Mouse (Mus musculus): ENCODE results near the gene Madcam1. TPM values are rescaled to one million over a fixed set of nuclear protein-coding genes. Genes with fewer than 3 reads are reported as not detected.

Gene Madcam1
- polyA plus RNA-seq, 1 experiment, result not detected

GRCm38 (mm10) chr10:79716254-79716987, 52.1 kb downstream of the Madcam1 start, which contains the start of gene Hcn2:
Hcn2 (plus strand) TSS chr10:79716634.
- peak within 1 kb of the TSS; percentile 14 for H3K4me3 ChIP-seq (ENCODE audit: insufficient read depth, poor library complexity, severe bottlenecking)

GRCm38 (mm10) chr10:79716988-79717355, 52.6 kb downstream of the Madcam1 start:
- TF ChIP-seq CEBPB (IDR thresholded peaks at IDR 0.05; ENCODE audit: low read depth), result no peak
- TF ChIP-seq USF1 (IDR thresholded peaks at IDR 0.05; ENCODE audit: low read depth), result no peak
- no peak for TF ChIP-seq MYOD1 (IDR thresholded peaks at IDR 0.05; ENCODE audit: control insufficient read depth, insufficient read length, low read depth)
- TF ChIP-seq MAX (IDR thresholded peaks at IDR 0.05), result no peak
- TF ChIP-seq FOSL1 (IDR thresholded peaks at IDR 0.05; ENCODE audit: insufficient read depth, low read length, poor library complexity, severe bottlenecking), result no peak
- no peak for TF ChIP-seq CTCF (IDR thresholded peaks at IDR 0.05; ENCODE audit: control insufficient read depth, insufficient read depth, insufficient read length)
- TF ChIP-seq MYOG (IDR thresholded peaks at IDR 0.05; ENCODE audit: control insufficient read depth, extremely low read depth, insufficient read length), result no peak
- Histone ChIP-seq H3K79me2 (ENCODE audit: control insufficient read depth, insufficient read depth) (no peaks in the 10 kb centered on the region), H3K27me3 (ENCODE audit: control insufficient read depth, insufficient read depth, insufficient read length) (peaks cover 42% of the 10 kb centered on the region), H3K36me3 (ENCODE audit: control insufficient read depth, insufficient read depth) (peaks cover 3% of the 10 kb centered on the region), H3ac (ENCODE audit: control insufficient read depth, insufficient read length, low read depth) (no peak overlapping the region), H3K79me3 (ENCODE audit: low read depth) (no peaks in the 10 kb centered on the region), H3K4me3 (ENCODE audit: insufficient read depth, poor library complexity, severe bottlenecking) (peak overlapping the region; percentile 14)

More at GRCm38 (mm10) chr10:79716254-79716987, 52.1 kb downstream of the Madcam1 start, which contains the start of gene Hcn2:
- Histone ChIP-seq H3K79me3 (ENCODE audit: low read depth) (no peaks in the 10 kb centered on the region), H3K36me3 (ENCODE audit: control insufficient read depth, insufficient read depth) (peaks cover 8% of the 10 kb centered on the region), H3ac (ENCODE audit: control insufficient read depth, insufficient read length, low read depth) (peak within 1 kb of the TSS; percentile 47), H3K27me3 (ENCODE audit: control insufficient read depth, insufficient read depth, insufficient read length) (peaks cover 40% of the 10 kb centered on the region), H3K79me2 (ENCODE audit: control insufficient read depth, insufficient read depth) (no peaks in the 10 kb centered on the region)
- TF ChIP-seq FOSL1 (IDR thresholded peaks at IDR 0.05; ENCODE audit: insufficient read depth, low read length, poor library complexity, severe bottlenecking) (no peak), CEBPB (IDR thresholded peaks at IDR 0.05; ENCODE audit: low read depth) (no peak), MAX (IDR thresholded peaks at IDR 0.05) (no peak), MYOG (IDR thresholded peaks at IDR 0.05; ENCODE audit: control insufficient read depth, extremely low read depth, insufficient read length) (no peak), CTCF (IDR thresholded peaks at IDR 0.05; ENCODE audit: control insufficient read depth, insufficient read depth, insufficient read length) (no peak), MYOD1 (IDR thresholded peaks at IDR 0.05; ENCODE audit: control insufficient read depth, insufficient read length, low read depth) (no peak), USF1 (IDR thresholded peaks at IDR 0.05; ENCODE audit: low read depth) (no peak)

- TF ChIP-seq MYOG (IDR thresholded peaks at IDR 0.05; ENCODE audit: control insufficient read depth, extremely low read depth, insufficient read length) (no peak), FOSL1 (IDR thresholded peaks at IDR 0.05; ENCODE audit: insufficient read depth, low read length, poor library complexity, severe bottlenecking) (no peak), USF1 (IDR thresholded peaks at IDR 0.05; ENCODE audit: low read depth) (no peak), CTCF (IDR thresholded peaks at IDR 0.05; ENCODE audit: control insufficient read depth, insufficient read depth, insufficient read length) (no peak), MYOD1 (IDR thresholded peaks at IDR 0.05; ENCODE audit: control insufficient read depth, insufficient read length, low read depth) (no peak), CEBPB (IDR thresholded peaks at IDR 0.05; ENCODE audit: low read depth) (no peak), MAX (IDR thresholded peaks at IDR 0.05) (no peak)
- no peaks in the 10 kb centered on the region for H3K36me3 ChIP-seq (ENCODE audit: control insufficient read depth, insufficient read depth)
- H3K27me3 ChIP-seq (ENCODE audit: control insufficient read depth, insufficient read depth, insufficient read length), result peaks cover 50% of the 10 kb centered on the region
- no peak overlapping the region for H3ac ChIP-seq (ENCODE audit: control insufficient read depth, insufficient read length, low read depth)
- no peaks in the 10 kb centered on the region for H3K79me2 ChIP-seq (ENCODE audit: control insufficient read depth, insufficient read depth)
- no peak overlapping the region for H3K4me3 ChIP-seq (ENCODE audit: insufficient read depth, poor library complexity, severe bottlenecking)
- H3K79me3 ChIP-seq (ENCODE audit: low read depth), result no peaks in the 10 kb centered on the region
Measured at GRCm38 (mm10) chr10:79717640-79718357, 53.4 kb downstream of the Madcam1 start.

Other genes with a start within 250 kb of the Madcam1 start
- gene Vmn2r83, start 195.8 kb upstream of the Madcam1 start, polyA plus RNA-seq (2012; fragmentation: generic; extraction: Trizol), result not detected
- gene Plpp2, start 130.8 kb upstream of the Madcam1 start, polyA plus RNA-seq (2012; fragmentation: generic; extraction: Trizol), result 166 TPM
- gene Mier2, start 109.4 kb upstream of the Madcam1 start, polyA plus RNA-seq (2012; fragmentation: generic; extraction: Trizol), result 26.9 TPM
- gene Theg, start 77.2 kb upstream of the Madcam1 start, polyA plus RNA-seq (2012; fragmentation: generic; extraction: Trizol), result not detected
- gene C2cd4c, start 50.5 kb upstream of the Madcam1 start, polyA plus RNA-seq (2012; fragmentation: generic; extraction: Trizol), result 0.07 TPM
- 3.5 TPM for gene Shc2, start 26.6 kb upstream of the Madcam1 start, polyA plus RNA-seq (2012; fragmentation: generic; extraction: Trizol)
- not detected for gene Odf3l2, start 18.8 kb upstream of the Madcam1 start, polyA plus RNA-seq (2012; fragmentation: generic; extraction: Trizol)
- gene Tpgs1, start 4.8 kb downstream of the Madcam1 start, polyA plus RNA-seq (2012; fragmentation: generic; extraction: Trizol), result 80.7 TPM
- 235 TPM for gene Cdc34, start 17.6 kb downstream of the Madcam1 start, polyA plus RNA-seq (2012; fragmentation: generic; extraction: Trizol)
- 0.51 TPM for gene Gzmm, start 24.5 kb downstream of the Madcam1 start, polyA plus RNA-seq (2012; fragmentation: generic; extraction: Trizol)
- 749 TPM for gene Bsg, start 39.9 kb downstream of the Madcam1 start, polyA plus RNA-seq (2012; fragmentation: generic; extraction: Trizol)
- gene Hcn2, start 52.1 kb downstream of the Madcam1 start, polyA plus RNA-seq (2012; fragmentation: generic; extraction: Trizol), result 0.34 TPM
- gene Polrmt, start 82.0 kb downstream of the Madcam1 start, polyA plus RNA-seq (2012; fragmentation: generic; extraction: Trizol), result 56.5 TPM
- gene Fgf22, start 90.5 kb downstream of the Madcam1 start, polyA plus RNA-seq (2012; fragmentation: generic; extraction: Trizol), result 0.29 TPM
- gene Rnf126, start 102.4 kb downstream of the Madcam1 start, polyA plus RNA-seq (2012; fragmentation: generic; extraction: Trizol), result 116 TPM
- 12.1 TPM for gene Fstl3, start 112.7 kb downstream of the Madcam1 start, polyA plus RNA-seq (2012; fragmentation: generic; extraction: Trizol)
- gene Prss57, start 126.4 kb downstream of the Madcam1 start, polyA plus RNA-seq (2012; fragmentation: generic; extraction: Trizol), result not detected
- 39.9 TPM for gene Palm, start 129.0 kb downstream of the Madcam1 start, polyA plus RNA-seq (2012; fragmentation: generic; extraction: Trizol)
- gene Misp, start 156.4 kb downstream of the Madcam1 start, polyA plus RNA-seq (2012; fragmentation: generic; extraction: Trizol), result not detected
- 345 TPM for gene Ptbp1, start 189.9 kb downstream of the Madcam1 start, polyA plus RNA-seq (2012; fragmentation: generic; extraction: Trizol)
- not detected for gene Prtn3, start 209.9 kb downstream of the Madcam1 start, polyA plus RNA-seq (2012; fragmentation: generic; extraction: Trizol)
- 2.3 TPM for gene Plppr3, start 210.1 kb downstream of the Madcam1 start, polyA plus RNA-seq (2012; fragmentation: generic; extraction: Trizol)
- gene Elane, start 221.7 kb downstream of the Madcam1 start, polyA plus RNA-seq (2012; fragmentation: generic; extraction: Trizol), result not detected
- gene Cfd, start 226.3 kb downstream of the Madcam1 start, polyA plus RNA-seq (2012; fragmentation: generic; extraction: Trizol), result not detected
- gene Med16, start 244.4 kb downstream of the Madcam1 start, polyA plus RNA-seq (2012; fragmentation: generic; extraction: Trizol), result 32.5 TPM
- gene Gm26602, start 246.3 kb downstream of the Madcam1 start, polyA plus RNA-seq (2012; fragmentation: generic; extraction: Trizol), result not detected